Comparison of ENCODE assay signal across 9 mouse cellular contexts in genomic region chr2:158985529-158986148, GRCm38 (mm10).
DNase-seq lines count a peak whose midpoint lies in the region; ATAC-seq lines count a peak whose summit lies in the region.
"Had no signal": no experiment of that assay in that cellular context is flagged by ENCODE, and none has a peak within 500 bp of the region (broad histone marks: within the 10 kb centered on the region; RNA-seq: fewer than 3 reads in every experiment).

No protein-coding gene starts in this region.

- no peaks in the 10 kb centered on the region for H3K27me3 ChIP-seq in forebrain, embryonic 10.5 days (ENCODE audit: poor library complexity, severe bottlenecking)
- H3K27me3 ChIP-seq in forebrain, embryonic 12.5 days: no peaks in the 10 kb centered on the region
- no peaks in the 10 kb centered on the region for H3K27me3 ChIP-seq in liver, embryonic 11.5 days (replicated peaks; ENCODE audit: control insufficient read depth, insufficient read depth, low read length)
- H3K27me3 ChIP-seq in embryonic facial prominence, embryonic 14.5 days (replicated peaks; ENCODE audit: control insufficient read depth, insufficient read depth, low read length): no peaks in the 10 kb centered on the region

- no peak overlapping the region for H3K4me3 ChIP-seq in forebrain, embryonic 10.5 days
- H3K4me3 ChIP-seq in forebrain, embryonic 12.5 days (replicated peaks): no peak overlapping the region
- H3K4me3 ChIP-seq in liver, embryonic 11.5 days (ENCODE audit: low read depth, low read length): no peak overlapping the region
- H3K4me3 ChIP-seq in embryonic facial prominence, embryonic 14.5 days (ENCODE audit: low read depth, low read length): no peak overlapping the region
- H3K4me3 ChIP-seq: left cerebral cortex, adult 2 months had no signal

- H3K9me3 ChIP-seq in forebrain, embryonic 10.5 days: no peaks in the 10 kb centered on the region
- H3K9me3 ChIP-seq in forebrain, embryonic 12.5 days: no peaks in the 10 kb centered on the region
- no peaks in the 10 kb centered on the region for H3K9me3 ChIP-seq in liver, embryonic 11.5 days (ENCODE audit: control insufficient read depth, low read length)
- no peaks in the 10 kb centered on the region for H3K9me3 ChIP-seq in embryonic facial prominence, embryonic 14.5 days (ENCODE audit: control insufficient read depth, low read length)

- no peak for ATAC-seq in forebrain, embryonic 12.5 days (ENCODE audit: low FRiP score)
- ATAC-seq in liver, embryonic 11.5 days (replicated peaks; ENCODE audit: low FRiP score): no peak
- no peak for ATAC-seq in embryonic facial prominence, embryonic 14.5 days (ENCODE audit: low read depth)

- H3K4me1 ChIP-seq in forebrain, embryonic 10.5 days: no peaks in the 10 kb centered on the region
- no peaks in the 10 kb centered on the region for H3K4me1 ChIP-seq in forebrain, embryonic 12.5 days
- no peaks in the 10 kb centered on the region for H3K4me1 ChIP-seq in liver, embryonic 11.5 days (replicated peaks; ENCODE audit: control insufficient read depth, insufficient read depth, low read length)
- no peaks in the 10 kb centered on the region for H3K4me1 ChIP-seq in embryonic facial prominence, embryonic 14.5 days (ENCODE audit: control insufficient read depth, insufficient read depth, low read length)

- no peak overlapping the region for H3K4me2 ChIP-seq in forebrain, embryonic 12.5 days
- H3K4me2 ChIP-seq in liver, embryonic 11.5 days: no peak overlapping the region
- H3K4me2 ChIP-seq in embryonic facial prominence, embryonic 14.5 days (ENCODE audit: low read depth, low read length): no peak overlapping the region

- WGBS in forebrain, embryonic 10.5 days: 78% methylated on average over 17 of the region's 17 CpGs
- WGBS in forebrain, embryonic 12.5 days: 73% methylated on average over 17 of the region's 17 CpGs
- WGBS in liver, embryonic 11.5 days: 75% methylated on average over 17 of the region's 17 CpGs
- 77% methylated on average over 17 of the region's 17 CpGs for WGBS in embryonic facial prominence, embryonic 14.5 days

- H3K27ac ChIP-seq in forebrain, embryonic 10.5 days: no peak overlapping the region
- no peak overlapping the region for H3K27ac ChIP-seq in forebrain, embryonic 12.5 days
- H3K27ac ChIP-seq in liver, embryonic 11.5 days (ENCODE audit: low read depth, low read length): no peak overlapping the region
- H3K27ac ChIP-seq in embryonic facial prominence, embryonic 14.5 days (replicated peaks; ENCODE audit: low read depth, low read length): no peak overlapping the region
- H3K27ac ChIP-seq: left cerebral cortex, adult 2 months had no signal

- no peaks in the 10 kb centered on the region for H3K36me3 ChIP-seq in forebrain, embryonic 10.5 days (replicated peaks)
- H3K36me3 ChIP-seq in forebrain, embryonic 12.5 days (replicated peaks): no peaks in the 10 kb centered on the region
- no peaks in the 10 kb centered on the region for H3K36me3 ChIP-seq in liver, embryonic 11.5 days (ENCODE audit: control insufficient read depth, insufficient read depth, low read length)
- H3K36me3 ChIP-seq in embryonic facial prominence, embryonic 14.5 days (ENCODE audit: control insufficient read depth, insufficient read depth, low read length): no peaks in the 10 kb centered on the region

- peak; percentile 23 for DNase-seq in forebrain, embryonic 10.5 days (ENCODE audit: extremely low spot score, low spot score)
- peak; percentile 15 for DNase-seq in liver
- no peak for DNase-seq in liver, embryonic 11.5 days (ENCODE audit: low spot score)
- DNase-seq in embryonic facial prominence, embryonic 14.5 days (ENCODE audit: low spot score): peak; percentile 27
- DNase-seq in ovary, postnatal 36 days (ENCODE audit: low spot score): peak; percentile 21
- no peak for DNase-seq in cerebellum, postnatal 10 days
- DNase-seq in cerebellum, adult 18-20 months: no peak

- H3K9ac ChIP-seq in forebrain, embryonic 12.5 days: no peak overlapping the region
- H3K9ac ChIP-seq in liver, embryonic 11.5 days (ENCODE audit: low read depth, low read length): no peak overlapping the region
- no peak overlapping the region for H3K9ac ChIP-seq in embryonic facial prominence, embryonic 14.5 days (ENCODE audit: low read depth, low read length)

Comparison
In these comparisons a context has a peak if more than half of its experiments do, and no peak if none do; other contexts are left out.
1. DNase-seq: peak in forebrain, embryonic 10.5 days (single experiment), liver (single experiment), embryonic facial prominence, embryonic 14.5 days (single experiment) and ovary, postnatal 36 days (single experiment); none in liver, embryonic 11.5 days (single experiment), cerebellum, postnatal 10 days (0 of 2) and cerebellum, adult 18-20 months (0 of 2).